Mouse (Mus musculus) stomach, postnatal 0 days (tissue): ENCODE measurements at regions not wholly inside any gene's neighbourhood (a gene's known extent, or its start where the extent isn't known, plus 50 kb on each side); places are given as distances from the start of the nearest gene placed in this dataset.

Source experiments
- CTCF ChIP-seq: IDR thresholded peaks from 2 replicates; pipeline ENCODE4 v1.5.1; 2016; ENCODE audit warnings: antibody characterized with exemption, low read depth, mild to moderate bottlenecking, moderate library complexity
- EP300 ChIP-seq: optimal IDR thresholded peaks from 2 replicates; pipeline ENCODE3; 2016; ENCODE audit warnings: antibody characterized with exemption

GRCm38 (mm10) chr16:76957491-76957890 is 56.0 kb upstream of the Usp25 start:
- TF ChIP-seq CTCF (no peak), EP300 (no peak)
